Mouse (Mus musculus) telencephalon, adult 2 months (tissue): ENCODE data around the gene Itpk1.

Source experiments
- DNase-seq: peaks from one replicate; pipeline ENCODE4 v3.0.0-alpha.2; 2011; ENCODE audit warnings: low read depth, low spot score

Itpk1 gene

GRCm38 (mm10) chr12:102554721-102555516, 149.8 kb downstream of the Itpk1 start, which contains the start of gene Chga:
Gene Chga, plus strand, starts transcription at chr12:102554969.
- peak; percentile 50 for DNase-seq

DNA sequence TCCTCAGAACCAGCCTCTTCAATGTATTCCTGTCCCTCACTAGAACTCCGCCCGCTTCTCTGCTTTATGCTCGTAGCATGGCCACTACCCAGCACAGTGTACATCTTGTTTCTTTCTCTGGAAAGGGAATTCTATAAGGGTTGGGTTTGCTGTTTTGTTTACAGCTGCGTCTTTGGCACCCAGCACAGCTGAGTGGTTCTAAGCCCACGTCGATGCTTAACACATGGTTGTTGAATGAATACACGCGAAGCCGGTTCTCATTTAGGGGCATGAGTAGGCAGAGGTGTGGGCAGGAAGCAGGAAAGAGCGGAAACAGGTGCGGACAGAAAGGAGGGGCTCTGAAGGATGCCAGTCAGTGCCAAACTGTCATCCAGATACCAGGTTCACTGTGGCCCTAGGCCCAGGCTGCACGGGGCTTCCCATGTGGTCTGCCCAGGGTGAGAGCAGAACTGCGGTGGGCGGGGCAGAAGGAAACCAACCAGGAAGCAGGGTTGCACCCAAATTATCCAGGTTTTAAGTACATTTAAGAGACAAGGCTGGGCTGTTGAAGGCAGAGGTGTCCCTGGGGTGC, 150.9 kb downstream of the Itpk1 start:
- DNase-seq = peak; percentile 43

DNA sequence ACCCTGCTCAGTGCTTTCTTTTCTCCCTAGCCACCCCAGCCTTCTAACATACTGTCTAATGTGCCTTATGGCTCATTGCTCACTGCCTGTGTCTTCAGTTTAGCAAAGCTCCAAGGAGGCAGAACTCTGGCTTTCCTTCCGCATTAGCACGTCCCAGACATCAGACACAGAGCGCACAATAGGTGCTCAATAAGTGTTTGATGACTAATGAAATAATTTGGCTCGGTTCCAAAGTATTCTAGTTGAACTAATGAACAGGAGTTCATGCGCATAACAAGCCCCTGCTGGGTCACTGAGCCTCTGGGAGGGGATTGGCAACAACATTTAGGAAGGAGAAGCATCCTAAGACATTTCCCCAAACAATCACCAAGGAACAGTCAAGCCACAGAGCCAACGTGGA, 152.7 kb downstream of the Itpk1 start:
- DNase-seq = no peak

- no peak for DNase-seq
Observed at GRCm38 (mm10) chr12:102551186-102551585, 153.5 kb downstream of the Itpk1 start.

GRCm38 (mm10) chr12:102550529-102550928, 154.2 kb downstream of the Itpk1 start:
- DNase-seq = no peak

- no peak for DNase-seq
Observed at GRCm38 (mm10) chr12:102545122-102545521, 159.6 kb downstream of the Itpk1 start.

DNA sequence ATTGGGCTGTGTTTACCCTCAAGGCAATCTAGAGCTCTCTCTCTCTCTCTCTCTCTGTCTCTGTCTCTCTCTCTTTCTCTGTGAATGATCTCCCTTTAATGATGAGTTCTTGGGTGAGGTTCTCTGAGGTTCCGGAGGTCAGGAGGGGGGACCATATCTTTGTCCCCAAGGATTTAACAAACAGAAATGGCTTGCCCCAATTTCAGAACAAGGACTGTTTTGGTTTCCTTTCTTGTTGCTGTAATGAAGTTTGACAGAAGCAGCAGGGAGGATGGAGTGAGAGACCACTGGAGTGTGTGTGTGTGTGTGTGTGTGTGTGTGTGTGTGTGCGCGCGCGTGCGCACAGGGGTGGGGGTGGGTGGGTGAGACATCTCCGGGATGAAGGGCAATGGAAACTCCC, 163.6 kb downstream of the Itpk1 start:
- DNase-seq = no peak

DNA sequence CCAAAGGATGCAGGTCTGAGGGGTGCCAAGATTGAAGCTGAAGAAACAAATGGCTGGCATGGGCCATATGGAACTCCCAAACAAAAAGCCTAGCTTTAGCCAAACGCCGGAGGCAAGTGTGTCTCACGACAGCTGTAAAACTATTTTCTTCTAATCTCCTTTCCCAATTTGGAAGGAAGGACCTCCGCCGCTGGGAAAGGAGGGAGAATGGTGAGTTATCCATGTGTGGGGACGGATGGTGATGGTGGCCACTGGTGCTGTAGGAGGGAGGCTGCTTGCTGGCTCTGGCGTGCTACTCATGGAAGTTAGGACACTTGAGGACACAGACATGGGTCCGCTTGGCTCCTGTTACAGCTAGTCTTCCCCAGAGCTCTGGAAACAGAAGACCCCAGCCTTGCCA, 164.5 kb downstream of the Itpk1 start:
- no peak for DNase-seq

DNA sequence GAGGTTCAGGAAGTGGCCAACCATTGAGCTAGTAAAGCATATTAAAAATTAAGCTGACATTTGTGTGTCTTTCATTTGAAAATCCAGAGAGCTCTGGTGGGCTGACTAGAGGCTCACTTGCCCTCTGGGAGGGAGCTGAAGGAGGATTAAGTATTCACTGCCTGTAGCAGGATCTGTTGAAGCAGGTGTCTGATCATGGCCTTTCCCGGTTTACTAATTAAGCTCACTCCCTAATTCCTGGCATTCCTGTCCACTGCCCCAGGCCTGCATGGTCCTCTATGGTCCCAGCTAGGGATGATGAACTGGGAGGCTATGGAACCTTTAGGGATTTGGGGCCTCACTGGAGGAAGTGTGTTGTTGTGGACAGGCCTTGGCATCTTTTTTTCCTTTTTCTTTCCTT, 168.9 kb downstream of the Itpk1 start:
- DNase-seq = no peak

GRCm38 (mm10) chr12:102527989-102528388, 176.7 kb downstream of the Itpk1 start:
- DNase-seq = no peak

DNA sequence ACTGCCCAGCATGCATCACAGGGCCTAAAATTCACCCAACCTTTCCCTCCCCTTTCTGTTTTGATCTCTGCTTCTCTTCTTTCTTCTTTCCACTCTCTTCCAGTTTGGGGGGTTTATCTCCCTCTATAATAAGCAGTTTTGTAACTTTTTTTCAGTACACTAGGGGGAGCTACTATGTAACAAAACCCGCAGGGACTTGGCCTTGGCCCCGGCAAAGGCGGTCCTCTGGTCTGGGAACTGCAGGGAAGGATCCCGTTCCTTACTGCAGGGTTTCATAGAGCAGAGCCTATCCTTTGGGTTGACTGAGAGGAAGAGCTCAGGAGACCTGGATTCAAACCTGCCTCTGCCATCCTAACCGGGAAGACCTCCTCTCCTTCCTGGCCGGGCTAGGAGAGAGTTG, 180.0 kb downstream of the Itpk1 start:
- DNase-seq = no peak

DNA sequence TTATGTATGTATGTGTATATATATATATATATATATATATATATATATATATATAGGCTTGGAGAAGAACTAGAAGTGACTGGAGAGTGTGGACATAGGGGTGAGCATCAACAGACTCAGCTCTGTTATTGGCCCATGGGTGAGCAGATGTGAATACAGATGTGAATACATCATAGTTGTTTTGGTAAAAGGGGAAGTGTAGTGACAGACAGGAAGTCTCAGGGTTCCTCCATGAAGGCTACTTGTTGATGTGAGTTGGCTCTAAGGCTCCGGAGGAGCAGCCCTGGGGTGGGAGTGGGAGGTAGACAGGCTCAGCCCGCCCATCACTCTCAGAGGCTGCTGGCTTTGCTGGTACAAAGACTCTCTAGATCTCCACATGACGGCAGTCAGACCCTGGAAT, 180.5 kb downstream of the Itpk1 start:
- DNase-seq = no peak

GRCm38 (mm10) chr12:102521777-102522319, 182.9 kb downstream of the Itpk1 start:
- DNase-seq = no peak

GRCm38 (mm10) chr12:102519929-102520720, 184.6 kb downstream of the Itpk1 start:
- DNase-seq = peak; percentile 18
